Mouse (Mus musculus) layer of hippocampus, postnatal 14 days (tissue): ENCODE results near the gene Ermn. TPM values are rescaled to one million over a fixed set of nuclear protein-coding genes. Genes with fewer than 3 reads are reported as not detected.

Experiments used
- DNase-seq, 2 experiments: peaks; one replicate each; pipeline ENCODE4 v3.0.0; 2021 to 2022; ENCODE audit warnings: low spot score in 2 of 2, mixed read lengths in 1 of 2
- long read RNA-seq, 2 experiments: library from polyadenylated mRNA; stranded (forward); transcript quantifications; one replicate each; pipeline ENCODE4 v2.0.0; 2021
- total RNA-seq, 2 experiments: library from RNA; stranded (reverse); gene quantifications; 2 replicates each; pipeline ENCODE4 v1.2.3; 2021

The Ermn gene
- 10 to 100 TPM in 1 of 2 experiments, 1 to 10 TPM in 1; 8.6 to 10.7 TPM for total RNA-seq
- long read RNA-seq, experiment 1, transcript Ermn-201 (3 exons, 3,635 nt): major isoform, 12 of 13 reads
- long read RNA-seq, experiment 1, partial matches to known transcripts: 0 of 13 reads
- long read RNA-seq, experiment 1, other reads (novel, unspliced or antisense): 1 of 13 reads
- long read RNA-seq, experiment 2, transcript Ermn-201 (3 exons, 3,635 nt): major isoform, 19 of 23 reads
- long read RNA-seq, experiment 2, partial matches to known transcripts: 4 of 23 reads
- long read RNA-seq, experiment 2, other reads (novel, unspliced or antisense): 0 of 23 reads

DNA sequence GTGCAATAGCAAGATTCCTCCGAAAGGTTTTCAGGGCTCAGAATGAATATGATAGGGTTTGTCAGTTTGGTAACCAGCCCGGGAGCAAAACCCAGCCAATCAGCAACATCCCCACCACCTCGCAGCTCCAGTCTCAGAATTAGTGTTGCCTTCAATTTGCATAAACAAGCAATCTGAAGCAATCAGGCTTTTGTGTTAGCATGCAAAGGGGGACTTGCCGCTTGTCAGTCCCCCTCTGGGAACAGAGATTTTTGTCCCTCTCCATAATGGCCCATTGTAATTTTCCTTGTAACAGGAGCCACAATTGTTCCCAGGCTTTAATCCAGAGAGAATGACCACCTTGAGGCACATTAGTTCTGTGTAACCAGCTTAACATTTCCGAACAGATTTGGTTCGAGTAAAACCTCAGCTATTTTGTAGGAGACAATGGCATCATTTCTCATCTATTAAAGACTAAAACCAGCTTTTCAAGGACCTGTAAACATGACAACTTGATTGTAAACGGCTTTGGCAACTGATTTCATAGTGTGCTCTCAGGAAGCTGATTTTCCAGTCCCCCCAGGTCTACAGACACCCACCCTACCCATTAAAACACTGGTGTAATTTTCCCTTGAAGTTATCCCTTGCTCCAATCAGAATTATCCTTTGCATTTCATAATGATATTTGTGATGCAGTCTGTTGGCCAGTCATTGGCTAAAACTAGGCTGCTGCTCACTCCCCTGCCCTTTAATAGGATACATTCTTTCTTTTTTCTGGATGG lies at the start of gene Ermn:
Gene Ermn (minus strand): TSS at position 44 of the 761 bp plus-strand sequence.
- DNase-seq: no peak

DNA sequence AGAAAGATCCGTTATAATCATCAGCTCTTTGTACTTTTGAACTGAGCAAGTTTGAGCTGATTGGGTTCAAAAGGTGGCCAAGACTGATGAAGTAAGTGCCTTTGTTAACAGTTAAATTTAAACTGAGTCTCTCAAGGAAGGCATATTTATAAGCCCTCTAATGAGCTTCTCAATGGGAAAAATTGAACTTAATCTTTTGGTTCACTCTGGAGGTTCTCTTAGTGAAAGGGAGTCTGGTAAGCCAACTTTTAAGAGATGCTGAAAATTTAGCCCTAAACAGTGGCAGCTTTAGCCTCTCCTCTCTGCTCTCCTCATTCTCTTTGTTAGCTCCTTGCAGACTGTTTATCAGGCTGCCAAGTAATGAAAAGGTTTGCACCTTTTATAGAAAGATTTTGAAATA lies 42.2 kb upstream of the Ermn start:
- no peak for DNase-seq

- no peak for DNase-seq
Observed at GRCm38 (mm10) chr2:58086420-58086819, 33.8 kb upstream of the Ermn start.

- DNase-seq: no peak
Observed at GRCm38 (mm10) chr2:58079849-58080248, 27.2 kb upstream of the Ermn start.

DNA sequence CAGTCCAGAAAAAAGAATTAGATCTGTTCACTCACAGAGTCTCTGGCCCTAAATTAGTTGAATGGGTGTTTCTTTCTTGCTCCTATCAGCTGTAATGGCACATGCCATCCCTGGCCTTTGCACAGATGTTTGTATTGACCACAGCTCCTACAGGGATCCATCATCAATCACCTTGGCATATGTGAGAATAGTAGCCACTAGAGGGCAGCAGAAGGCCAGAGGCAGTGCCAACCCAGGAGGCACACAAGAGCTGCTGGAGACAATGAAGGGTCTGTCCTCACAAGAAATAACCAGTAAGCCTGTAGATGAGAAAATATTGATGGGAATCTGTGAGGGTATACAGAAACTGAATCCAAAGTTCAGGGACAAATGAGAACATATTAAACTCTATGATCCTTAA lies 2.7 kb upstream of the Ermn start:
- DNase-seq: peak in 1 of 2 experiments; percentile 63

DNA sequence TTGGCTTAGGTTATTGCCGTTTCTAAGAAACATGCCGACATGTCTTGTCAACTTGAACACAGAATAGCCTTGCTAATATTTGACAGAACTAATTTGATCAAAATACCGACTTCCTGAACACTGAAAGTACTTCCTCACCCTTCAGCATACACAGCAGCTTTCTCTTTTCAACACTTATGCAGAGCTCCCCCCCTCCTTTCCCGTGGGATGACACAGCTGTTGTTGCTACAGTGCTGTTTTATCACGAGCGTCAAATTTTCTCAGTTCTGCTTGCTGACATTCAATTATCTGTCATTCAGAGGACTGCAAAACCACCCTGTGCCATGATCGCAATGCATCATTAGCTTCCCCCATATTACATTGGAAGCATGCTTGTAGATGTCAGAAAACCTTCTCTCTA lies 10.8 kb downstream of the Ermn start:
- peak; percentile 41 to 52 for DNase-seq

DNA sequence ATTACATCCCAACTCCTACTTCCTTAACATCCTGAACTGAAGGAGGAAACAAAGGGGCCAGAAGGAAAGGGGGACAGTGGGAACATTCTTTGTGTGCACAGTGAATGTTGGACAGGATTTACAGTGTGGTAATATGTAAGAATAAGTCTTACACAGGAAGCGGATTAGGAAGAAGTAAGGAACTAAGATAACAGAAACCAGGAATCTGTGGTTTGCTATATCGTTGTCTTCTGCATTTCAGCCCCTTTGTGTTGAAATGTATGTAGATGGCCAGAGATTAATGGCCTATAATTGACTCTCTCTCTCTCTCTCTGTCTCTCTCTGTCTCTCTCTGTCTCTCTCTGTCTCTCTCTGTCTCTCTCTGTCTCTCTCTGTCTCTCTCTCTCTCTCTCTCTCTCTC lies 15.7 kb downstream of the Ermn start:
- DNase-seq: no peak

- DNase-seq: no peak
Observed at GRCm38 (mm10) chr2:58035635-58036034, 17.0 kb downstream of the Ermn start.

DNA sequence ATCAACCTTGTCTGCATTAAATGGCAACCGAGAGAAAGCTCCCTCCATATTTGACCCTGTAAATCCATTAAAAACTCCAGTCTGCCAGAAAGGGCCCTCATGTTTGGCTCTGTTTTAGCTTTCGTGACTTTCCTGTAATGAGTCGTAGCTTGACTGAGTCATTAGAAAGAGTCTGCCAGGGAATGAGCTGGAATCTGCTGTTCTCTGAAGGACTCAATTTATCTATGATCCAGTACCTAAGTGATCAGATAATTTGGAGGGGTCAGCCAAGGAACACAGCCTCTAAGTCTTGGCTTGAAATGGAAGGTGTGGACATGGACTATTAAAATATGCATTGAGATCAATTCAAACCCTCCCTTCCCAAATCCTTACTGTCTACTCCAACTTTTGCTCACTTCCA lies 21.2 kb downstream of the Ermn start:
- no peak for DNase-seq

GRCm38 (mm10) chr2:58029404-58029803 lies 23.3 kb downstream of the Ermn start:
- peak in 1 of 2 experiments; percentile 55 for DNase-seq

DNA sequence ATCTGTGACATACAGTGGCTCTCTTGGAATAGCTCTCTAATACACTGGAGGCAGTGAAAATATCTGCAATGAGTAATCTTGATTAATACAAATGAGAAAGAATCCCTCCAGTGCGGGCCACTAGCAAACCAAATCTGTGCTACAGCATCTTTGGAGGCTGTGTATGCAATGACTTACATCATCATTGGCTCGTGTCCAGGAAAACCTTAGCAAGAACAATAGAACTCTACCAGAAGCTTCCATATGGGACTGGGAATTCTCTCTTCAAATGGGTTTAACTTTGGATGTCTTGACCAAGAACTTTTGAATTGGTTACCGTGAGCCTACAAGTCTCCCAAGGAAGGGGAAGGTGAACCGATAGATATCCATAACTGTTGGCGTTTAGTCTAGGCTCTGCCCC lies 25.9 kb downstream of the Ermn start:
- DNase-seq: no peak

DNA sequence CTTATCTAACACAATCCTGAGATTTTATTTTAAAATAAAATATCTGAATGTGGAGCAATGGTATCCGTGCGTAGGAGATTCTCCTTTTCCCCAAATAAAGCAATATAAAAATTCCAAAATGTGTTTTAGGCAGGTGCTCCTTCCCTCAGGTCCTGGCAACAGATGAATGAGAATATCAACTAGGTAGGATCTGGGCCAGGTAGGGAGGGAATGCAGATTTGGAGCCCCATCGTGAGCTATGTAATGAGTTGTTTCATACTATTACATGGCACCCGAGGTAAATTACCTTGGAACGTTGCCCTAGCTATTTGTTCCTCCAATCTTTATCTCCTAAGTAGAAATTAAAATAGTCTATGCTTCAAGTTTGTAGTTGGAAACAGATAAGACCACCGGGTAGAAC lies 29.1 kb downstream of the Ermn start:
- no peak for DNase-seq

DNA sequence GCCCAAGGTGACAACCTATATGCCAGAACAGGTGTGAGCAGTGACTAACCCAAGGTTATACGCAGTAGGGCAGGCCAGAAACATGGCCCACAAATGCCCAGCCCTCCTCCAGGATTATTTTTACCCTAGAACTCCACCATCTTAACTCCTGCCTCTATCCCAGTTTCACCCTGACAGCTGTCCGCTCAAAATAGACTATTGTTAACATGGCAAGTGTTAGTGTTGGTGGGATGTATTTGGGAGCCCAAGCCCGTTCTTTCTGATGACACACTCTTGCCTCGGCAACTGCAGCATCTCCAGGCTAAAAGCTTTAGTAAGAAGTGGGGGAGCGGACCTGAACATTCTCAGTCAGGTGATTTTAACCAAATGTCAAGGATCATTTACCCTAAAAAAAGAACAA lies 45.6 kb downstream of the Ermn start:
- no peak for DNase-seq

DNA sequence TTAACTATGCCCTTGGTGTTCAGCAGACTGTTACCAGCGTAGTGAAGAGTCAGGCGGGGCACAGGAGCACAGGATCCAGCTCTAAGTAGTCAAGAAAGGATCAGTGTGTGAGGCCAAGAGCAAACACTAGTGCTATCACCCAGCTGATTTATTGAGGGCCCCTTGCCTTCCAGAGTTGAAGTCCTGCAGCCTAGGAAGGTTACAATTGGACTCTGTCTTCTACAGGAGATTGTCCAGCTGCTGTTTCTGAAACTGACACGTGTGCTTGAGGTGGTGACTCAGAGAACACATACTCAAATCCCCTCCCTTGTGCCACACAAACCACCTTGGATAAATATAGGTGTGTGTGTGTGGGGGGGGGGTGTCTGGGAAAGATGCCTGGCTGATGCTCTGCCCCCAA lies 51.2 kb downstream of the Ermn start:
- DNase-seq: no peak

DNA sequence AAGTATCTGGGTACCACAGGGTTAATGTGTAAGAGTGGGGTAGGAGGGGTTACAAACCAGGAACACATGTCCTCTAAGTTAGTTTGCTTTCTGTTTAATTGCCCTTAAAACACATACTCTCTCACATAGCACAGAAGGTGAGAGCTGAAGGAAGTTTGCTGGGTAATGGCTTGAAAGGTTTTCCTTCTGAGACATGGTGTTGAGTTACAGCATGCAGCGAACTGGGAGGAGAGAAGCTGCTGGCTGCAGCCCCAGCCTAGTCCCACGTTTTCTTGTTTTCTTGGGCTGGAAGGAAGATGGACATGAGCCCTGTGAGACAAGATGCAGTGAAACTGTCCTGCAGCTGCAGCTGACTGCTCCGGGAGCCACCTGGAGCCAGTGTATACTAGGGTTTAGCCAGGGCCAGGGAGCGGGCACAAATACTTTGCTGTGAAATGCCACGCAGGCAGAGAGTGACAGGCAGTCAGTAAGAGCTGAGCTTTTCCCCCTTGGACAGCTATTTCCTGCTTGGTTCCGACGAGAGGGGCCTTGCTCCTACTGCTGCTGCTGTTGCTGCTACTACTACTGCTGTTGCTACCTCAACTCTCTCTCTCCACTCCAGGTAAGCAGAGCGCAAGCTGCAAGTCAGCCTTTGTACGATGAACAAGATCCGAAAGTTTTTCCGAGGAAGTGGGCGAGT lies 54.8 kb downstream of the Ermn start, which contains the start of gene Galnt5:
Gene Galnt5 (plus strand): TSS at position 133 of the 679 bp plus-strand sequence.
- no peak for DNase-seq

Other genes with a start within 250 kb of the Ermn start
- gene Galnt5, start 55.0 kb downstream of the Ermn start, total RNA-seq: under 1 TPM; 0.10 to 0.18 TPM
- gene Cytip, start 142.7 kb upstream of the Ermn start, total RNA-seq: under 1 TPM; 0.07 to 0.31 TPM